Mouse (Mus musculus) embryonic fibroblast, embryonic 13.5 days (primary cell): ENCODE results near the gene Neurl1a.

Experiments used
- CTCF ChIP-seq: IDR thresholded peaks from 2 replicates; pipeline ENCODE4 v1.5.1; 2011; ENCODE audit warnings: mild to moderate bottlenecking, control low read depth, low read length, moderate library complexity, borderline replicate concordance; ENCODE audit not compliant: insufficient read depth
- POLR2A ChIP-seq: IDR thresholded peaks from 2 replicates; pipeline ENCODE4 v1.6.1; 2011; ENCODE audit warnings: low read depth, mild to moderate bottlenecking, control low read depth, low read length, moderate library complexity

DNA sequence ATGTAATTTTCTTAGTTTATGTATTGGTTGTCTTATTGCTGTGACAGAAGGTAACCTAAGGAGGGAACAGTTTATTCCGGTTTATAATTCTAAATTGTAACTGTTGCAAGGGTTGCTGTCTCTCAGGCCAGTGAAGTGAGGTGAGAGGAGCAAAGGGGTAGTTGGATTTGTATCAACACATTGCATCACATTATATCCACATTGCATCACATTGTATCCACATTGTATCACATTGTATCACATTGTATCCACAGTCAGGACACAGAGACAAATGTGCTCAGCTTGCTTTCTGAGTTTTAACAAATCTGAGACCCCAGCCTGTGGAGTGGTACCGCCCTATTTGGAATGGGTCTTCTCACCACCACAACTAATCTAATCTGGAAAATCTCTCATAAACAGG, 41.6 kb downstream of the Neurl1a start:
- no peak for TF ChIP-seq POLR2A
- TF ChIP-seq CTCF = no peak
